Mouse (Mus musculus) spleen, embryonic (tissue): Measurements from ENCODE around the gene Zc3h7a.
"Not testable (repeated sequence)": the region's sequence is repeated elsewhere in the genome, so short reads cannot be mapped to it uniquely, and the experiment has no call there.

ENCODE experiments used
- CTCF ChIA-PET: fragments of 350-600 bp; sonication (Branson Sonifier 250); formaldehyde crosslinking; loops from one replicate; lab custom pipeline; 2022; lab: Charles Lee

Zc3h7a gene

DNA sequence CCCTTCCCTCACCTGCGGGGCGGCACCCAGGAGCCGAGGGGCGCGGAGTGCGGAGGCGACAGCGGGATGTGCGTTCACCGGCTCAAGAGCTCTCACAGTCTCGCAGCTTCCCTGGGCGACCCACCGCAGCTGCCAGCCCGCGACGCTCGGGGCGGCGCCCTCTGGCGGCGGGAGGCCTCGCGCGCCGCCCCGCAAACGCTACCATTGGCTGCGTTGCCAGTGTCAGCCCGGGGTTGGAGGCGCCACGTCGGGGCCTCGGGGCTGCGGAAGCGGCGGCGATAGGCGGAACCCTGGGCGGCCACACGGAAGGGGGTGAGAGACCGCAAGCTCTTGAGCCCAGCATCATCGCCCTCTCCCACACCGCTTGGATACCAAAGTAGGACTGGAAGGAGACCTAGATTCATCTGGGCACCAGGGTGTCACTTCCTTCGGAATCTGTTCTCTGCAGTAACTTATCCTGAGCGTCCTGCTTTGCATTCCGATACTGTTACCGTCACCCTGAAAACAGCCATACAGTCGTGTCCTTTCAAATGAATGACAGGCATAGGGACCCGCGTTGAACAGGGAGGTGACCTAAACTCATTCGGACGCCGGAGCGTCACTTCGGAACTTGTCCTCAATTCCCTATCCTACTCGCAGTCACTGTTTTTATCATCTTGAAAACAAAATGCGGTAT is at the start of gene Zc3h7a:
TSS of gene Zc3h7a (minus strand) at position 186 of the 676 bp plus-strand sequence.
- CTCF ChIA-PET = no interaction called here

DNA sequence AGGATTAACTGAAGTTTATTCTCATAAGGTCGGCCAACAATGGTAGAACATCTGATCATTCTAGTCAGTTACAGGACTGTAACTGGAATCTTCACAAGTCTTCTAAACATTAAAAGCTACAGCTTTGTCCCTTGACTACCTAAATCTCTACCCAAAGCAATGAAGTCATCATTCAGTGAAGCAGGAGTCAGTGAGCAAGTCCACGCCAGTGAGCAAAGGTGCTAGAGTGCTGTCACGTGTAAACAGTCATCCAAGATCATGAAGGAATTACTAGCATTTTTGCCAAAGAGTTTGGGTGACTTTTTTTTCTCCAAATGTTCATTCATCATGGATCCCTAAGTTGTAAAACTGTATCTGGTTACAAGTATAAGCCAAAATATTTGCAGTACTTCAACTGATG is 41.6 kb upstream of the Zc3h7a start:
- CTCF ChIA-PET = no interaction called here

DNA sequence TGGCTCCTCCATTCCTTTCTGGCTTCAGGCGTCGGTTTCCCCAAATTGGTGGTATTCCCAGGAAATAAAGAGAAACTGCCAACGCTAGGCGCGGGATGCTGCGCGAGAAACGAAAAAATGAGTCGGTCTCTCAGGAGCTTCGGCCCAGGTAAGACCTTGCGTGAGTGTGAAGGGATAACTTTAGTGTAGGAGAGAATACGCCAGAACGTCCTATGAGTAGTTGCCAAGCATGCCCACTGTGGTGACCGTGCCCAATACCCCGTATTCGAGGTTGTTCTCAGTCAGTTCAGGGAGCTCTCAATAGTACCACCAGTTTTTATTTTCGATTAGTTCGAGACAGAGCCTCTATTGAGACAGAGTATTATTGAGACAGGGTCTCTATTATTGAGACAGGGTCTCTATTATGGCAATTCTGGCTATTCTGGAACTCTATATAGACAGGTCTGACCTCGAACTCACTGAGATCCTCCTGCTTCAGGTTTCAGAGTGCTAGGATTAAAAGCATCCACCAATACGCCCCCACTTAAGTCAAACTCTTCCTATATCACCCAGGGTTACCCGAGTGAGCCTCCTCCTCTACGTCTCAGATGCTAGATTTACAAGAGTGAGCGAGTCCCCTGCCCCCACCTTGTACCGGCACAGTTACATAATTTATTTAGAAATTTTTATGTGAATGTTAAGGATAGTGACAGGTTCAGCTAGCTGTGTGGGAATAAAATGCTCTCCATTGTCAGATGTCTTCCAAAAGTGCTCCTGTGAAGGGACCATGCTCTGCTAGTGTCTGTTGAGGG is 27.6 kb upstream of the Zc3h7a start:
- CTCF ChIA-PET = interaction anchor here (0.5 kb wide), 1 partner anchor 144 kb away, joined by 3 read pairs; no protein-coding TSS in a partner anchor

DNA sequence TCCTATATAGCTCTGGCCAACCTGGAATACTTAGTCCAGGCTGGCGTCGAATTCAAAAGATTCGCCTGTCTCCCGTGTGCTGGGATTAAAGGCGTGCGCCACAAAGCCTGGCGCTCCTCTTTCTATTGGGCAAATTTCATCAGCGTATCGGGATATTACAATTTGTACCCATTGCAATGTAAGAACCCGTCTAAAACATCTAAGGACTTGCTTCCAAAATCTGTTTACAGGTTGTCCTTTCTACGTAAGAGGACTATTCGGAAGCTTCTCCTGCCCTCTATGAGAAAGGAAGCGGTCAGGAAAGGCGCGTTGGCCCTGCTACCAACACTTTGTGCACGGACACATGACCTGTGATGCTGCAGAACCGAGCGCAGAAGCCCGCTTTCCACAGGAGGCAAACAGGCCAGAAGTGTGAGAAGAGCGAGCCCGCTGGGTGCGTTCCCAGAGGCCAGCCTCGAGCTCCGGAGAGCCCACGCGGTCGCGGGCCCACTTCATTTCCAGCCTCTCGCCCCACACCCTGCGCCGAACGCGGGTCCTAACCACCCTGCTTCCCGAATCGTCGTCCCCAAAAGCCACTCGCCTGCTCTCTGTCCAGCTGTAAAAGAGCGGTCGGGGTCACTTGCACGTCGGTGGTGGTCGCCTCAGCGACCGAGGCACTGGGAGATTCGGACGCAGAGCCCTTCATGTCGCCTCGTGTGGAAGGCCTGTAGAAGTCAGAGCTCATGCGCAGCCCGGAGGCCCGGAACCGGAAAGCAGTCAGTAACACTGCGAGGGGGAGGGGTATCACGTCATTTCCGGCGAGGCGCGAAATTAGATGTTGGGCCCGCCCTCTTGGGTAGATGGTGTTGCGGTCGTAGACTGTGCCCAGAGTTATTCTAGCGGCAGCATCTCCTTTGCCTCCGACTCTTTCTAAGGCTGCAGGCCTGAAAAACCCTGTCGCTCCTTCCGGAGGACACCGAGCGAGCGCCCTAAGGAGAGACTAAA is 26.7 kb upstream of the Zc3h7a start, which contains the start of gene Rsl1d1:
TSS of gene Rsl1d1 (minus strand) at position 761 of the 984 bp plus-strand sequence.
- CTCF ChIA-PET = interaction anchor here (0.5 kb wide), 1 partner anchor 143 kb away, joined by 3 read pairs; no protein-coding TSS in a partner anchor

DNA sequence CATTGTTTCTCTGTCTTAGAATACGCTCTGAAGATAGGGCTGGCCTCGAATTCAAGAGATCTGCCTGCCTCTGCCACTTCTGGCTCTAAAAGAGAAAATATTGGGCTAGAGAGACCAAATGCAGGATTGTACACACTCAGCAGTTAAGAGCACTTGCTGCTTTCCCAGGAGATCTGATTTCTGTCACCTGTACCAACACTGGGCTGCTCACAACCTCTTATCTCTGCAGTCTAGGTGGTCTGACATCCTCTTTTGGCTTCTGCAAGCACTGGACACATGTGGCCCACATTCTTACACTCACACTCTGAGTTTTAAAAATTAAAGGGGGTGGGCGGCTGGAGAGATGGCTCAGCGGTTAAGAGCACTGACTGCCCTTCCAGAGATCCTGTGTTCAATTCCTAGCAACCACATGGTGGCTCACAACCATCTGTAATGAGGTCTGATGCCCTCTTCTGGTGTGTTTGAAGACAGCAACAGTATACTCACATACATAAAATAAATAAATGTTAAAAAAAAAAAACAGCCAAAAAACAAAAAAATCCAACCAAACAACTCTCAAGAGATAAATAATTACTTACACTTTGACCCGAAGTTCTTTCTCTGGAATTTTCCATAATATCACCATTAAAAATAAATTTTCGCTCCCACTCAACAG is 25.7 kb upstream of the Zc3h7a start:
- CTCF ChIA-PET = no interaction called here

DNA sequence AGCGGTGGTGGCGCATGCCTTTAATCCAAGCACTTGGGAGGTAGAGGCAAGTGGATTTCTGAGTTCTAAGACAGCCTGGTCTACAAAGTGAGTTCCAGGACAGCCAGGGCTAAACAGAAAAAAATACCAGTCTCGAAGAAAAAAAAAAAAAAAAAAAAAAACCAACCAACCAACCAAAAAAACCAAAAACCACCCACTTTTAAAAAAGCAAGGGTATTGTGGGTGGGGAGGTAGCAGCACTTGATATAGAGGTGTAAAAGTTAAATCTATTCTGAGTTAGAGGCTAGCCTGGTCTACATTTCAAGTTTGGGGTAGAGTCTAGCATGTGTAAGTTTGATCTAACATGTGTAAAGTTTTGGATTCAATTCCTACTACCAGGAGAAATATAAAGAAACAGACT is 24.1 kb upstream of the Zc3h7a start:
- CTCF ChIA-PET = no interaction called here

DNA sequence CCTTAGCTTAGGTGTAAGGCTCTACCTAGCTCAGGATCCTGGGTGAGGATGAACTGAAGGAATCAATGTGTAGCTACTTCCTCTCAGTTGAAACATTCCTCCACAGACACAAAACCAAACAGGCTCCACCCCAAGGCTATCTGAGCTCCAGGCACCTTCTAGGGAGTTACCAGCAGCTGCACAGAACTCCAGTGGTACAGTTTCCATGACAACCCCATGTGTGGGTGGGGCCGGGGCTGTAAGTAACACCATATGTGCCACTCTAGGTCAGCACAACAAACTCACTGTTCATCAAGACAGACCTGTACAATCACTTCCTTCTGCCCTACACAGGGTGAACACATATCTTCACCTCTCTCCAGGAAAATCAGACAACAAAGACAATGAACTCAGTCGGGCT is 22.3 kb upstream of the Zc3h7a start:
- CTCF ChIA-PET = no interaction called here

DNA sequence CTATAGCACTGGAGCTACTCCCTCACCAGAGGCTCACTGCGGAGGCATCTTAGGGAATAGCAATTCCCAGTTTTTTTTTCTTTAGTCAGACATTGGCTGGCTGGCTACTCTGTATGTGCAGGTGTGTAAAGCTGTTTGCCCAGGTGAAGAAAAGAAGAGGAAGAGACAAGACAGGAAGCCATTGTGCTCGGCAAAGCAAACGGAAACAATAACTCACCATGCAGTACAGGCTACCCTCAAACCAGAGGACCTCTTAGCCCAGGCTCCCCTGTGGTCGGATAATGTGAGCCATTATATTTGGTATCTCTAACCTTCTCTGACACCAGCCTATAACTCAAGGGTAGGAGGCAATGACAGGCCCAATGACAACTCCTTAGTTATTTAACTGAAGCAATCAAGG is 20.9 kb upstream of the Zc3h7a start:
- CTCF ChIA-PET = interaction anchor here (0.7 kb wide), 1 partner anchor 20 kb away, joined by 3 read pairs; no protein-coding TSS in a partner anchor

DNA sequence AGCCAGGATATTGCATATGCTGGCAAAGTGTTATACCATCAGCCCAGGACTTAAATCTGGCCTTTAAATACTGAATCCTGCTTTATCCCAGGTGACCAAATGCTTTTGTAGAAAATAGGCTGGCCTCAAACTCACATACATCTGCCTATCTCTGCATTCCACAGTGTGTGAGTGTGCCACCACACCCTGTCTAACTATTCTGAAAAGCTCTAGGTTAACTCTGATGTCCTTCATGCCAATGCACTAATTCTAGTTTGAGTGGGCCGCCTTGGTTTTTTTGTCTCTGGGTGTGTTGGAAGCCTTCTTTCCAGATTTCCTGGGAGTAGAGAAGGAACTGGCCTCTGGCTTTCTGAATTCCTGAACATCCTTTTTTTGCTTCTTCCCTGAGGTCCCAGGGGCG is 17.0 kb upstream of the Zc3h7a start:
- CTCF ChIA-PET = no interaction called here

DNA sequence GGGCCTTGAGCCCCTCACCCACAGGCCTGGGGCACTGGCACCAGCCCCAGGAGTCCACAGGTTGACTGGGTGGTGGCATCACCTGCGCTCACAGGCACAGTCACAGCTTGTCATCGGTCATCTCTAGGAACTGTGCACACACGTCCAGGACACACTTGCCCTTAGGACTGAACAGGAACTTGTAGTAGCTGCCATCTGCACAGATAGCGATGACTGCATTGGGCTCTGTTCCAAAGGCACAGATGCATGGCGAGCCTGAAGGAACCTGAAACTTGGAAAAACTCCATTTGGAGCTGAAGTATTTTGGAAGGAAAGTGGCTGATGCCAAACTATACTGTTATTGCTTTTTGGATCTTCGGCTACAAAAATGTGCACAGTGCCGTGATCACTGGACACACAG is 14.0 kb upstream of the Zc3h7a start:
- CTCF ChIA-PET = no interaction called here

DNA sequence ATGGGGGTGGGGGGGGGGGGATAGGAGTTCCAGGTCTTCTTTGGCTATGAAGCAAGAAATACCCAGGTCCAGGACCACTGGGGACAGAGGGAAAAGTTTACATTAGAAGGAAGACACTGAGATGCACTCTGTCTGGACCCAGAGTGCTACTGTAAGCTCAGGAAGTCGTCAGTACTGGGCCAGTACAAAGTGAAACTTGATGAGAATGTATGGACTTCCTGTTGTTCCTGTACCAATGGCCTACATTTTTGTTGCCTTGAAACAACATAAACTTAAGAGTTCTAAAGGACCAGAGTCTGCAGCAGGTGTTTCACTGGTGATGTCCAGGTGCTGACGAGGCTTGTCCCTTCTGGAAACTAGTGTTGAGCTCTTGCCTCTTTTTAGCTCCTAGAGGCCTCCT is 1.2 kb upstream of the Zc3h7a start:
- CTCF ChIA-PET = interaction anchor here (0.5 kb wide), 1 partner anchor 19 kb away, joined by 3 read pairs; no protein-coding TSS in a partner anchor

DNA sequence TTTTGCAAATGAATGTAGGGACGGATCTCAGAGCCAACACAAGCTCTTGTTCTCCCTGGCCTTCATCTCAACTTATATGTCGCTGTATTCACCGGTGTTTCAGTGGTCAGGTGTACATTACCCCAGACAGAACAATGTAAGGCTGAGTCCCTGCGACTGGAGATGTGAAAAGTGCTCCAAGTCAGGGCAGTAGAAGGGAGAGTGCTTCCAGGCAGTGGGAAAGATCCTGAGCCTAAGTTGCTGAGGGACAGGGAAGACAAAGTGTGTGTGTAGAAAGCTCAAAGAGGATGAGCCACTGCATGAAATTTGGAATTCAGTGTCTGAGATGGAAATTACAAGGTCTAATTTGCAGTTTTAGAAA is 671 bp upstream of the Zc3h7a start:
- CTCF ChIA-PET = interaction anchor here (0.5 kb wide), 1 partner anchor 20 kb away, joined by 3 read pairs; no protein-coding TSS in a partner anchor

DNA sequence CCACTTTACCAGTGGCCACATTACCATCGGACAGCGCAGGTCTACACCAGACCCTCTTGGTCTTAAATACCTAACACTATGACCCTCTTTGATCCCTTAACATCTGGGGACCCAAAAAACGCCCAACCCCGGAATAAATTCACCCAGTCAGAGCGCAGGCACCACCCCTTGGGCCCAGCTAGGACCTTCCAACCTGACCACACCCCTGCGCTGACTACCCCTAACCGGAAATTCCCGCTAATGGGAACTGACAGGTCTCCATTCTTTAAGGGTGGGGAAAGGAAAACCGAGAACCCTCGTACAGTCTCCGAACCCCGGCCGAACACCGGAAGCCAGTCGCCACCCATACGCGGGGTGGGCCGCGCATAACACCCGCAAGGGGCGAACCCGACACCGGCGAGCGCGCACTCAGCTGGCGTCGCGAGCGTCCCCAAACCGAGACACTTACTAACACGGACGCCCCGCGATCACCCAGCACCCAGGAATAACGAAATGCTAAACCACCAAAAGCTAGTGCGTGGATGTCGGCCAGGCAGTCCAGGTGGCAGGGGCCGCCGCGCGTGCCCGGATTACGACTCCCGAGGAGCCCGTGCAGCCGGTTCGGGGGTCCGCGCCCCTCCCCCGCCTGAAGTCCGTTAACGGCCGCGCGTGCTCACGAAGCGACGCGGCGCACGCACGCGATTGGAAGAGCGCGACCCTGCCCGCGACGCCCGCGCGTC is 545 bp downstream of the Zc3h7a start:
- CTCF ChIA-PET = no interaction called here

DNA sequence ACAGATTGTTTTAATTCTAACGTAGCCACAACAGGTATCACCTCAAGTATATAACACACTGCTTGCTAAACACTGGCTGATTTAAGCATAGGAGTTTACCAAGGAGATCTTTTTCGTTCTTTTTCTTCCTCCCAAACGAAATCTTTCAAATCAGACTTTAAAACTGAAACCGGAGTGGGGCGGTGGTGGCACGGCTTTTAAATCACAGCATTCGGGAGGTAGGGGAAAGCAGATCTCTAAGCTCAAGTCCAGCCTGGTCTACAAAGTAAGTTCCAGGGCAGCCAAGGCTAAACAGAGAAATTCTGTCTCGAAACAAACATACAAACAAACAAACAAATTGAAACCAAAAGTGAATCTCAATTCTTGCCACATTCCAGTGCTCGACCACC is 1.1 kb downstream of the Zc3h7a start:
- CTCF ChIA-PET = interaction anchor here (1.3 kb wide), 2 partner anchors 23 to 99 kb away, joined by 3 to 4 read pairs; no protein-coding TSS in a partner anchor

DNA sequence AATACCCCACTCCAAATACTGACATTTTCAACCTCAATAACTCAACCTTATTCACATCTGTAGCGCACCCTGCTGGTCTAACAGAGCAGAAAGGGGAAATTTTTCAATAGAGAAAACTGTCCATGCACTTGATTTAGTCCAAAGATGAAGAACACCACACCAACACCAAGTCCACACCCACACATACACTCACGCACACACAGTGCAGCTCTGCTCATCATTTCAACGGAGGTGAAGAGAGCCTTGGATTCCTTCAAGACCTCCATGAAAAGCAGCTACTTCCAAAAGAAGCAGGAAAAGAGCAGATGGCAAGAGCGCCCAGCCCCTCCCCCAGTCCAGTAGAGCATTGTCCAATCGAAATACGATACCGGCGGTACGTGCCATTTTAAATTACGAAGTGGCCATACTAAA is 1.5 kb downstream of the Zc3h7a start:
- CTCF ChIA-PET = interaction anchor here (0.6 to 1.3 kb wide), 3 partner anchors 23 to 324 kb away, joined by 3 to 12 read pairs (median 4); no protein-coding TSS in a partner anchor

DNA sequence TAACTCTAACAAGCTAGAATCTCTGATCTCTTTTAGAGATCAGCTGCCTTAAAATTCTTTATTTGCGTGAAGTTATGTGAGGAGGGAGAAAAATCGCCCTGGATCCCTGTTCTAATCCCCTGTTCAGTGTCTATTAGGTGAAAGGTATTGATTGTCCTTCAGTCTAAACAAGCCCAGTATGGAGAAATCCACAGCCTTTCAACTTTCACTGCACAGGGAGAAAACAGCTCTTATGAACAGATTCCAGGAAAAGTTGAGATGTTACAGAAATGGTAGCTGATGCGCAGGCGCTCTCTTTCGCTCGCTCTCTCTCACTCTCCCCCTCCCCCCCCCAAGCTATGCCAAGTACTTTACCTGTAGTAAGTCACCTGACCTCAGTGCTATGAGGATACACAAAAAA is 4.5 kb downstream of the Zc3h7a start:
- CTCF ChIA-PET = interaction anchor here (0.6 kb wide), 1 partner anchor 45 kb away, joined by 3 read pairs; no protein-coding TSS in a partner anchor

DNA sequence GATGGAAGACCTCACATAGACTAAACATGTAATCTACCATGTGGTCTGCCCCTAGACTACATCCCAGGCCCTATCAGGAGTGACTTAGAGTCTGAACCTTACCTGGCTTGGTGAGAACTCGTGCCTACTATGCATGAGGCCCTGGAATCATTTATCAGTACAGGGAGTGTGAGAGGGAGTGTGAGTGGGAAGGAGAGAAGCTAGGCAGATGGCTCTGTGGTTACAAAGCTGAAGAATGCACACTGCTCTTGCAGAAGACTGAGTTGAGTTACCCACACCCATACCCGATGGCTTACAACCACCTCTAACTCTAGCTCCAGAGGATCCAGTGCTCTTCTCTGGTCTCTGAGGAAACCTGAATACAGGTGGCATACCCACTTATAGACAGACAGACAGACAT is 9.8 kb downstream of the Zc3h7a start:
- CTCF ChIA-PET = no interaction called here

DNA sequence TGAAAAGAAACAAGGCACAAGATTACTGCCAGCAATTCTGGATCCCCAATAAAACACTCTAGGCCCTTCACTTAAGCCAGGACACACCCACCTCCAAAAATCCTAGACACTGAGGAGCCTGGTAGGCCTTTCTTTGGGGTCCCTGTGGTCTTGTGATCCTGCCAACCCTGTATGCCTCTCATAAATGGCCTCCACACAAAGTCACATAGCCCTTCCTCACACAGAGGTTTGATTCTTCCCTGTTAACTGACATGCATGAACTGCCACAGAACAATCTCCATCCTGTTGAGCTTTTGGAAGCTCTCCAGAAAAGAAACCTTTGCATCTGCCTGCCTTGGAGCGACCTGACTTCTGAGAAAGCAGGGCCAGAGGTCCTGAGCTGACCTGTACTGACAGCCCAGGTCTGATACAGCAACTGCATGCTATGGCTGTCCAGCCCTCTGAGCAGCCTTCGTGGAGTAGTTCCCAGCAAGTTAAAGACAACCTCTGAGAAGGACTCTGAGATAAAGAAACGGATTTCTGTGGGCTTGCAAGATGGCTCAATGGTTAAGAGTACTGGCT is 11.4 kb downstream of the Zc3h7a start:
- CTCF ChIA-PET = interaction anchor here (0.5 kb wide), 1 partner anchor 66 kb away, joined by 6 read pairs; no protein-coding TSS in a partner anchor

DNA sequence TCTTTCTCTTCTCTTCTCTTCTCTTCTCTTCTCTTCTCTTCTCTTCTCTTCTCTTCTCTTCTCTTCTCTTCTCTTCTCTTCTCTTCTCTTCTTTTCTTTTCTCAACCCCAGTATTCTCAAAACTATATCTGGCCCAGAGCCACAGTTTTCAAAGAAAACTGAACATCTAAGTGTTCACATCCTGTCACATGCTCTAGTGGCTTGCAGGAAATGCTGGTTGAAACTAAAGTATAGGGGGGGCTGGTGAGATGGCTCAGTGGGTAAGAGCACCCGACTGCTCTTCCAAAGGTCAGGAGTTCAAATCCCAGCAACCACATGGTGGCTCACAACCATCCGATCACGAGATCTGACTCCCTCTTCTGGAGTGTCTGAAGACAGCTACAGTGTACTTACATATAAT is 18.5 kb downstream of the Zc3h7a start:
- CTCF ChIA-PET = not testable (repeated sequence)

DNA sequence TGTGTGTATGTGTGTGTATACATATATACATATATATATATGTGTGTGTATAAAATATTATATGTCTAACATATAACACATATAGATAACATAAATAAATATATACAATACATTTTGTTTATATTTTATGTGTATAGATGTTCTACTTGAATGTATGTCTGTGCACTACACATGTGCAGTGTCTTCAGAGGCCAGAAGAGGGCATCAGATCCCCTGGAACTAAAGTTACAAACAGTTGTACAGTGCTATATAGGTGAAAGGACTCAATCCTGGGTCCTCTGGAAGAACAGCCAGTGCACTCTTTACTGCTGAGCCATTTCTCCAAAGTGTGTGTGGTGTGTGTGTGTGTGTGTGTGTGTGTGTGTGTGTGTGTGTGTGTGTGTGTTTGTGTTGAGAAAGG is 21.7 kb downstream of the Zc3h7a start:
- CTCF ChIA-PET = no interaction called here
